Mouse (Mus musculus) stomach, embryonic 15.5 days (tissue): Measurements from ENCODE around the gene 1600014C23Rik. TPM values are rescaled to one million over a fixed set of nuclear protein-coding genes. Genes with fewer than 3 reads are reported as not detected.

ENCODE experiments used
- ATAC-seq: fragments of 200-750 bp; cut with Nextera tagmentation; 2 replicates; pipeline ENCODE4 v1.8.0; 2017; ENCODE audit warnings: low read depth, moderate number of reproducible peaks, moderate TSS enrichment; ENCODE audit not compliant: insufficient read depth, low FRiP score
- H3K27ac ChIP-seq: fragments of 300-500 bp; sonication (generic); 2 replicates; pipeline ENCODE4 v1.5.1; 2015; ENCODE audit warnings: mild to moderate bottlenecking, inconsistent platforms
- H3K27me3 ChIP-seq: fragments of 300-500 bp; sonication (generic); replicated peaks from 2 replicates; pipeline ENCODE4 v1.6.1; 2015; ENCODE audit warnings: inconsistent platforms
- H3K36me3 ChIP-seq: fragments of 300-500 bp; sonication (generic); 2 replicates; pipeline ENCODE4 v1.6.1; 2015; ENCODE audit warnings: inconsistent platforms
- H3K4me1 ChIP-seq: fragments of 300-500 bp; sonication (generic); 2 replicates; pipeline ENCODE4 v1.6.1; 2015; ENCODE audit warnings: inconsistent platforms
- H3K4me2 ChIP-seq: fragments of 300-500 bp; sonication (generic); 2 replicates; pipeline ENCODE4 v1.6.1; 2015; ENCODE audit warnings: mild to moderate bottlenecking, inconsistent platforms
- H3K4me3 ChIP-seq: fragments of 300-500 bp; sonication (generic); replicated peaks from 2 replicates; pipeline ENCODE4 v1.5.1; 2015; ENCODE audit warnings: inconsistent platforms
- H3K9ac ChIP-seq: fragments of 300-500 bp; sonication (generic); 2 replicates; pipeline ENCODE4 v1.6.1; 2015; ENCODE audit warnings: inconsistent platforms
- H3K9me3 ChIP-seq: fragments of 300-500 bp; sonication (generic); 2 replicates; pipeline ENCODE4 v1.6.1; 2016; ENCODE audit warnings: inconsistent platforms
- WGBS: fragments of 180-500 bp; shearing (Covaris S2); methylation state at CpG from one replicate; pipeline ENCODE4 v1.1.7; 2015; 5-methylcytosine and 5-hydroxymethylcytosine counted together
- polyA plus RNA-seq: library from polyadenylated mRNA; unstranded; fragments of >200 nt; fragmentation: Nextera tagmentation; extraction: Ambion mirVana; gene quantifications from 2 replicates; pipeline ENCODE4 v1.2.1, GENCODE M21; 2015

1600014C23Rik gene
- polyA plus RNA-seq: not detected in 2 replicates

DNA sequence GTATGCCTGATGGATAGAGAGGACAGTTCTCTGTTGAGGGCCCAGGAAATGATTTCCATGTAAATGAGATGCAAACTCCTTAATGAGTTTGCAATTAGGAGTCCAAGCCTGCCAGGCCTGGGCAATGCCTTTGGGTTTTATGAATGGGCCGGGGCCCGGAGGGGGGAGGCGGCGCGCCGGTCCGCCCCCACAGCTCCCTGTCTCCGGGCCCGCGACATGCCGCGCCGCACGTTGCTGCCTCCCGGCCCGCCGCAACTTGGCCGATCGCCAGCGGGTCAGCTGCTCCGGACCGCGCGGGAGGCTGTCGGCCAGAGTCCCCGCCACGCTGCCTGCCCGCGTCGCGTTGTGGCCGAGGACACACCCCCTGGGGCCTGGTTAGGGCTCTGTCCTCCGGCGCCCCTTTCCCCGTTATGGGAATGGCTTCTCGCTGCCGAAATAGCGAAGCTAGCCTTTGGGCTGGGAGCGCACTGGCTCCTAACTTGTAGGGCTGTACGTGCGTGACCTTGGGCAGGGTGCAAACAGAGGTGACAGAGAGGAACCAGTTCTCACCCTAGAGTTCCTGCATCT is at the start of gene 1600014C23Rik:
Gene 1600014C23Rik, minus strand, starts transcription at position 110 of the 567 bp plus-strand sequence.
- H3K4me2 ChIP-seq: peak within 1 kb of the TSS; percentile 90
- peaks cover 39% of the 10 kb centered on the region for H3K4me1 ChIP-seq
- H3K36me3 ChIP-seq: no peaks in the 10 kb centered on the region
- WGBS: 2% methylated on average over 41 of the region's 41 CpGs
- H3K27ac ChIP-seq: peak within 1 kb of the TSS; percentile 94
- peak within 1 kb of the TSS; percentile 39 for H3K4me3 ChIP-seq
- ATAC-seq: no peak
- peak within 1 kb of the TSS; percentile 22; the same call in 1 of the 2 replicates for H3K9ac ChIP-seq
- H3K27me3 ChIP-seq: 0 out of 2 replicates have a peak, but pooled peaks cover 4% of the 10 kb centered on the region
- H3K9me3 ChIP-seq: no peaks in the 10 kb centered on the region

DNA sequence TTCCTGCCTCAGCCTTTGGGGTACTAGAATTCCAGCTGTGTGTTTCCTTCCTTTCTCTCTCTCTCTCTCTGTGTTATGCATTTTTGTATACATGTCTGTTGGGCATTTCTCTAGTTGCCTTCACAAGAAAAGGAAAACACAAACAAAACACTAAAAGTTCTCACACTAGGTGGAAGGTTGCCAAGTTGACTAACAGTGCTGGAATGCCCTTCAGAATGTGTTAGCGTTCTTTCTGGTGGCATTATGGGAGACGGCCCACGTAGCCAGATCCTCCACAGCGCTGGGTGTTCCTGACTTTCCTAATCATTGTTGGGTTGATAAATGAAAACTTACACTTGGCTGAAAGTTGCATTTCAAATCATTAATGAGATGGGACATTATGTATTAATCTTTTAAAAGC is 44.8 kb upstream of the 1600014C23Rik start:
- Histone ChIP-seq H3K27me3 (no peaks in the 10 kb centered on the region), H3K9me3 (no peaks in the 10 kb centered on the region), H3K27ac (no peak overlapping the region), H3K9ac (no peak overlapping the region), H3K4me1 (no peaks in the 10 kb centered on the region), H3K4me3 (no peak overlapping the region), H3K4me2 (no peak overlapping the region), H3K36me3 (no peaks in the 10 kb centered on the region)
- ATAC-seq: no peak
- WGBS: 82% methylated on average over 4 of the region's 4 CpGs

DNA sequence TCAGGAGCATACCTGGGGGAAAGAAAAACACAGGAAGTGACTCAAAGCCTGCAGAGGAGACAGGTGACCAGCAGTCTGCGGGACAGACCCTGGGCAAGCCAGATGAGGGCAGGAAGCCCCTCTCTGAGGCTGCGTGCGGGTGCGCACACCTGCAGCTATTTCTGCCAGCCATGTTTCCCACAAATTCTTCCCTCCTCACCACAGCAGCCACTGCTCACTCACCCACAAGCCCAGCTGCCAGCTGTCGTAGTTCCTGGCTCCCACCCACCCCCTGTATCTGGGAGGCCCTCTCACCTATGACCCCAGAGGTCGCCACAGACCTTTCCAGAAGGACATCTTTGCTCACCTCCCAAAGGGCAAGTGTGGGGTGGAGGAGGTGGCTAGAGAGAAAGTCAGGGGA is 43.8 kb upstream of the 1600014C23Rik start:
- Histone ChIP-seq H3K4me2 (no peak overlapping the region), H3K9me3 (no peaks in the 10 kb centered on the region), H3K27me3 (no peaks in the 10 kb centered on the region), H3K27ac (no peak overlapping the region), H3K9ac (no peak overlapping the region), H3K4me3 (no peak overlapping the region), H3K4me1 (peaks cover 6% of the 10 kb centered on the region), H3K36me3 (no peaks in the 10 kb centered on the region)
- ATAC-seq: no peak
- 72% methylated on average over 6 of the region's 6 CpGs for WGBS

DNA sequence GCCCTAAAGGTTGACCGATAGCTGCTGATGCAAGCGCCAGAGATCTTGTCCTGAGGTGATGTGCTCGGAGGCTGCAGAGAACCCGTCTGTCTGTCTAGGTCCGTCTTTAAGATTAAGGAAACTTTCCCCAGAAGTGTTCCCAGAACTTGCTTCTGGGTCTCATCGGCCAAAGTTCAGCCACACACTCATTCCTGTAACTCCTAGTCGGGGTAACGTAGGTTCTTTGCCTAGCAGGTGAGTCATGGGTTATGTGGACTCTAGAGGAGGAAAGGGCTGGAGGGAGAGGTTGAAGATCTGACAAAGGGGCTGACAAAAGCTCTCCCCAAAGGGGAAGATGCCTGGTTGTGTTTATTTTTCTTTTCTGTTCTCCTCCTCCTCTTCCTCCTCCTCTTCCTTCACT is 42.5 kb upstream of the 1600014C23Rik start:
- Histone ChIP-seq H3K4me3 (no peak overlapping the region), H3K4me1 (peaks cover 8% of the 10 kb centered on the region), H3K4me2 (no peak overlapping the region), H3K9ac (no peak overlapping the region), H3K27me3 (no peaks in the 10 kb centered on the region), H3K9me3 (no peaks in the 10 kb centered on the region), H3K36me3 (no peaks in the 10 kb centered on the region), H3K27ac (no peak overlapping the region)
- no peak for ATAC-seq
- WGBS: 85% methylated on average over 8 of the region's 8 CpGs

DNA sequence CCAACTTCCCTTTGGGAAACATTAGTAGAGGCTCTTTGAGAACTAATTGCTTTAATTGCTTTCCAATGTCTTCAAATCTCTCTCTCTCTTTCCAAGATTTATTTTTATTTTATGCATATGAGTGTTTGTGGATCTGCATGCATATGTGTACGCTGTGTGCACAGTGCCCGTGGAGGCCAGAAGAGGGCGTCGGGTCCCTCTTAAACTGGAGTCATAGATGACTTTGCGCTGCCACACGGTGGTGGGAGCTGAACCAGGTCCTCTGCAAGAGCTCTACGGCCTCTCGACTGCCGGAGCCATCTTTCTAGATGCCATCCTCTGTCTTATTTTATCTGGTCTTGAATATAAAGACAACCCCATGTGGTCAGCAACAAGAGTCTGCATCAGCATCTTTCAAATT is 41.8 kb upstream of the 1600014C23Rik start:
- no peak overlapping the region for H3K4me2 ChIP-seq
- H3K9me3 ChIP-seq: no peaks in the 10 kb centered on the region
- WGBS: 88% methylated on average over 9 of the region's 9 CpGs
- no peak overlapping the region for H3K4me3 ChIP-seq
- no peak overlapping the region for H3K9ac ChIP-seq
- no peak overlapping the region for H3K27ac ChIP-seq
- no peak for ATAC-seq
- H3K27me3 ChIP-seq: no peaks in the 10 kb centered on the region
- H3K4me1 ChIP-seq: peaks cover 12% of the 10 kb centered on the region
- H3K36me3 ChIP-seq: no peaks in the 10 kb centered on the region

DNA sequence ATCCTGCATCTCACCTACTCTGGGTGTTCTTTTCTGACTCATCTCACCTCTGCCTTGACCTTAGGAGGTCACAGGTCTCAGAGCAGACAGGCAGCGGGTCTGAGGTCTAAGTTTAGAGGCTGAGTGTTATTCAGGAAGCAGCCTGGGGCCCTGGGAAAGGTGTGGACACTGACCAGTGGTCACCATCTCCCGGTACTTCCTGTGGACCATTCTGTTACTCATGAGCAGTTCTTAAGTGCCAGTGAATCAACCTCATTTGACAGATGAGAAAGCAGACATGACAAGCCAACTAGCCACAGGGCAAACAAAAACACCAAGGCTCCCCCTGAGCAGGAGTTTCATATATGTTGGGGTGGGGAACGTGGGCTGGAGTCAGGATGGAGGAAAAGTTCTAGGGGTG is 38.9 kb upstream of the 1600014C23Rik start:
- 70% methylated on average over 3 of the region's 3 CpGs for WGBS

DNA sequence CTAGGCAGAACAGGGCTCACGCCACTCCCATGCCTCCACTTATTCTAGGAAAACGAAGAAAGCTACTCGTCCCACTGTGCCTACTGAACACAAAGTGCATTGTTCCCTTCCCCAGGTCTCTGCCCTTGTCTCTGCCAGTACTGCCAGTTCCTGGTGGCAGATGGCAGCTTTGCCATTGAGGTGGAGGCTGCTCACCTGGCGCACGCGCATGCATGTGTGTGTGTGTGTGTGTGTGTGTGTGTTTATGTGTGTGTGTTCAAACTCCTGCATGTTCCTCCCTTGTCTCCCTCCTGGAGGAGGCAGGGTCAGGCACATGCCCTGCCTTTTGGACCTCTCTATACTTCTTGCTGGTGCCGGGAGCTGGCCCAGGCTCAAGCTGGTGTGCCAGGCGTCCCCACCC is 38.5 kb upstream of the 1600014C23Rik start:
- Histone ChIP-seq H3K27me3 (no peaks in the 10 kb centered on the region), H3K4me3 (no peak overlapping the region), H3K9me3 (no peaks in the 10 kb centered on the region), H3K27ac (no peak overlapping the region), H3K4me2 (no peak overlapping the region), H3K36me3 (no peaks in the 10 kb centered on the region), H3K9ac (no peak overlapping the region), H3K4me1 (peaks cover 28% of the 10 kb centered on the region)
- WGBS: 78% methylated on average over 8 of the region's 8 CpGs
- ATAC-seq: no peak

More for the DNA sequence above, 38.9 kb upstream of the 1600014C23Rik start:
- Histone ChIP-seq H3K9ac (no peak overlapping the region), H3K36me3 (no peaks in the 10 kb centered on the region), H3K9me3 (no peaks in the 10 kb centered on the region), H3K4me1 (peaks cover 23% of the 10 kb centered on the region), H3K4me2 (no peak overlapping the region), H3K27ac (no peak overlapping the region), H3K27me3 (no peaks in the 10 kb centered on the region), H3K4me3 (no peak overlapping the region)
- ATAC-seq: no peak

DNA sequence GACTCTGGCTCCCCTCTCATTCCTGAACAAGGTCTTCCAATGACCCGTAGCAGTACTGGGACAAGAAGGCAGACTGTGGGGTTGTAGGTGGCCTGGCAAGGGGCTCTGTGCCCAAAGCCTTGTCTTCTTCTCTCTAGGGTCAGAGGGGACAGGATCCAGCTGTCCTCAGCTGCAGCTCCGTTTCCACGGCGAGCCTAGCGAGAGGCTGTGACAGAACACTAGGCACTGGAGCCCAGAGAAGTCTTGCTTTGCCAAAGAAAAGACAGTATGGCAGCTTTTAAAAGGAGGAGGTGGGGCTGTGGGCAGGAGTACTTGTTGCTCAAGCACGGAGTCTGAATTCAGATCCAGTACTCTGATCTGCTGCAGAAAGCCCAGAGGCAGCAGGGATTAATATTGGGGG is 36.8 kb upstream of the 1600014C23Rik start:
- H3K4me1 ChIP-seq: peaks cover 42% of the 10 kb centered on the region
- H3K9me3 ChIP-seq: no peaks in the 10 kb centered on the region
- 45% methylated on average over 6 of the region's 6 CpGs for WGBS
- H3K27ac ChIP-seq: peak overlapping the region; percentile 28; the same call in 1 of the 2 replicates
- no peak overlapping the region for H3K4me2 ChIP-seq
- no peaks in the 10 kb centered on the region for H3K27me3 ChIP-seq
- H3K9ac ChIP-seq: no peak overlapping the region
- H3K4me3 ChIP-seq: no peak overlapping the region
- H3K36me3 ChIP-seq: no peaks in the 10 kb centered on the region
- ATAC-seq: no peak

DNA sequence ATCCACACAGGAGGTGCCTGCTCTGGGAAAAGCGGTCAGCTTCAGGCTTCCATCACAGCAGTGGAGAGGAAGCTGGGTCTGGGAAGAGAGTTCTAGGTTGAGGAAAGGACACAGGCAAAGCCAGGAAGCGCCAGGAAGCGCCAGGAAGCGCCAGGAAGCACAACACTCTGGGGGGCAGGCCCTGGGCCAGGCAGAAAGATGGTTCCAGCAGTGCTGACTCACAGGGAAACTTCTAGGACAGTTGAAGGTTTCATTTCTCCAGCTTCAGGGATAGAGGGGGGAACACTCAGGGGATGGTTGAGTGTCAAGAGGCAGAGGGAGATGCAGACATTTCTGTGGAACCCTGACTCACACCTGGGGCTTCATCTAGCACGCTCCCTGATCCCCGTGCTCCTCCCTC is 36.2 kb upstream of the 1600014C23Rik start:
- Histone ChIP-seq H3K27me3 (no peaks in the 10 kb centered on the region), H3K4me2 (no peak overlapping the region), H3K9me3 (no peaks in the 10 kb centered on the region), H3K9ac (no peak overlapping the region), H3K27ac (peak overlapping the region; percentile 28; the same call in 1 of the 2 replicates), H3K36me3 (no peaks in the 10 kb centered on the region), H3K4me3 (no peak overlapping the region), H3K4me1 (peaks cover 42% of the 10 kb centered on the region)
- WGBS: 79% methylated on average over 6 of the region's 6 CpGs
- no peak for ATAC-seq

DNA sequence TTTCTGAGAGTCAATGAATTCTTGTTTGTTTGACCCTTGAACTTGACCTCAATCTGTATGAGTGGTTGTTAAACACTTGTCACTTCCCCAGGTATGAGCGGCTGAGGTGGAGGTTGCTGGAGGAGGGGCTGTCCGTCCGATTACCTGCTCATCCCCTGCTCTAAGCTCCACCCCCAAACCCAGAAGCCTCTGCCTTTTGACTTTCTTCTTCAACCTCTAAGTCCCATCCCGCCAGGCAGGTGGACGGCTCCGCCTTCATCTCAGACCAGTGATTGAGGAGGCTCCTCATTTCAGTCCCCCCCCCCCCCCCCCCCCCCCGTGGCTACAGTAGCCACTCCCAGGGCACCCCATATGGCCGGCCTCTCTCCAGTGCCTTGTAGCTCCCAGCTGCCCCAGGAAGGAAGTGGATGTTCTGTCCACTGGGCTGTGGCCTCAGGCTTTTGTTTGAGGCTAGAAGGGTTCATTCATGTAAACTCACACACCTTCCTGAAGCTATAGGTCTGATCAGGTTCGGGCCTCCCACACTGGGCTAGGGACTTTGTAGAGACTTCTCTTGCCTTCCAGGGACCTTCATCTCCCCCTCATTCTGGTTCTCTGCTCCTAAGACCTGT is 34.0 kb upstream of the 1600014C23Rik start:
- peak; percentile 36 for ATAC-seq

DNA sequence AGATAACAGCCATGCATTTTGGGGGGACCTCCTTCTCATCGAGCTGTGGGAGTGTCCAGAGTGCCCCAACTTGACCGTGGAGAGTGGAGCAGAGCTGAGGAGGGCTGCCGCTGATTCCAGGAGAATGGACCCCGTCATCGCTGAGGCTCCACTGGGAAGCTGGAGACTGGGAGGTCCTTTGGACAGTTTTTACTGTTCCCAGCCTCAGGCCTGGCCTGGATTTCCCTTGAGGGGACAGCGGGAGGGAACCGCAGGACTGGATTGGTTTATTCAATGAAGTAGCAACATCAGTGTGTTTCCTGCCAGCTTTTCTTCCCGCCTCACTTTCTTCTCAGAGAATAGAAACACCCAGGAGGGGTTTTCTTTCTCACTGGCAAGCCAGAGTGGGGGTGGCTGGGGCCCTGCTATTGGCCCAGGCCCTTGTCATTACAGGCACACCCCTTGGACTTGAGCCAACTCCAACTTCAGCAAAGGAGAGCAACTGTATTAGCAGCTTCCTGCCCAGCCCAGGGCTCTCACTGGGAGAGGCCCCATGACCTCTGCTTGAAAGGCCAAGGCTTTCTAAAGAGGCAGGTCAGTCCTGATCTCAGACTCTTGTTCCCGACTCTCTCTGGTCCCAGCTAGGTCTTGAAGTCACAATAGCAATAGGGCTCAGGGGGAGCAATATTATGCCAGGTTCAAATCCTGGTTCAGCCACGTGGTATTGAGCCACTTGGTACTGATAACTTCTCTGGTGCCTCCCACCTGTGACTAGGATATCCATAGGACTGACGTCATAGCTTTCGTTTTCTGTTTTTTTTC is 33.3 kb upstream of the 1600014C23Rik start:
- 5% methylated on average over 12 of the region's 12 CpGs for WGBS
- peaks cover 42% of the 10 kb centered on the region for H3K4me1 ChIP-seq
- no peak overlapping the region for H3K9ac ChIP-seq
- no peaks in the 10 kb centered on the region for H3K27me3 ChIP-seq
- no peaks in the 10 kb centered on the region for H3K36me3 ChIP-seq
- peak overlapping the region; percentile 96 for H3K27ac ChIP-seq
- H3K9me3 ChIP-seq: no peaks in the 10 kb centered on the region
- H3K4me2 ChIP-seq: peak overlapping the region; percentile 48
- H3K4me3 ChIP-seq: 0 out of 2 replicates have a peak overlapping the region, but pooled peaks have one; percentile 7
- peak; percentile 95 for ATAC-seq

More for the DNA sequence above, 34.0 kb upstream of the 1600014C23Rik start:
- H3K9ac ChIP-seq: no peak overlapping the region
- peaks cover 43% of the 10 kb centered on the region for H3K4me1 ChIP-seq
- peak overlapping the region; percentile 96 for H3K27ac ChIP-seq
- H3K27me3 ChIP-seq: no peaks in the 10 kb centered on the region
- H3K36me3 ChIP-seq: no peaks in the 10 kb centered on the region
- WGBS: 20% methylated on average over 9 of the region's 9 CpGs
- peak overlapping the region; percentile 48 for H3K4me2 ChIP-seq
- no peaks in the 10 kb centered on the region for H3K9me3 ChIP-seq
- no peak overlapping the region for H3K4me3 ChIP-seq

DNA sequence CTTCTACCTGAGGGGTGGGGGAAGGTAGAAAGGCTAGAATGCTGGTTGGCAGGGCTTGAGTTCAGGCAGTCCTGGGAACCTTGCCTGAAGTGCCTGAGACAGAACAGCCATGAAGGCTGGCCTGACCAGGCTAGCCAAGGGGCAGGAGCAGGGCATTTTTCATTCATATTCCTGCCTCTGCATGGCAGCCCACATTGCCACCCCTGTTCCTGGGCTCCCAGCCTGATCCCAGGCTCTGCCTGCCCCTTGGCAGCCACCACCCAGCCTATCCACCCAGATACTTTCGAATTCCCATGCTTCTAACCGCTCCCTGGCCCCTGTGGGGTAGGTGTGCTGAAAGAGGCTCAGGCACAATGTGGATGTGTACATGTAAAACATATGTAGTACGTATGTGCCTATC is 32.3 kb upstream of the 1600014C23Rik start:
- H3K9me3 ChIP-seq: no peaks in the 10 kb centered on the region
- peaks cover 48% of the 10 kb centered on the region for H3K4me1 ChIP-seq
- H3K27me3 ChIP-seq: no peaks in the 10 kb centered on the region
- H3K36me3 ChIP-seq: no peaks in the 10 kb centered on the region
- H3K9ac ChIP-seq: no peak overlapping the region
- H3K4me2 ChIP-seq: no peak overlapping the region
- no peak for ATAC-seq
- no peak overlapping the region for H3K4me3 ChIP-seq
- H3K27ac ChIP-seq: peak overlapping the region; percentile 96
- 83% methylated on average over 3 of the region's 3 CpGs for WGBS
